Mouse (Mus musculus) forebrain, postnatal 0 days (tissue): ENCODE measurements around the gene Alpk3. TPM values are rescaled to one million over a fixed set of nuclear protein-coding genes. Genes with fewer than 3 reads are reported as not detected.
A peak's percentile ranks its signal among the peaks of the same experiment; 100 is the strongest.
"Not testable (repeated sequence)": the region's sequence is repeated elsewhere in the genome, so short reads cannot be mapped to it uniquely, and the experiment has no call there.

Source experiments
- ATAC-seq: fragments of 200-750 bp; cut with Nextera tagmentation; 2 replicates; pipeline ENCODE4 v1.8.0; 2017; ENCODE audit warnings: mild to moderate bottlenecking, moderate library complexity
- DNase-seq: peaks from one replicate; pipeline ENCODE4 v3.0.0-alpha.2; 2015
- H3K27ac ChIP-seq: fragments of 300-500 bp; sonication (generic); 2 replicates; pipeline ENCODE4 v1.5.1; 2014; ENCODE audit warnings: low read depth, mild to moderate bottlenecking, antibody characterized with exemption, low read length, moderate library complexity, mixed read lengths
- H3K27me3 ChIP-seq: fragments of 300-500 bp; sonication (generic); 2 replicates; pipeline ENCODE4 v1.6.1; 2014; ENCODE audit warnings: mild to moderate bottlenecking, low read length, mixed read lengths; ENCODE audit not compliant: insufficient read depth
- H3K36me3 ChIP-seq: fragments of 300-500 bp; sonication (generic); 2 replicates; pipeline ENCODE4 v1.6.1; 2014; ENCODE audit warnings: mild to moderate bottlenecking, moderate library complexity; ENCODE audit not compliant: insufficient read depth
- H3K4me1 ChIP-seq: fragments of 300-500 bp; sonication (generic); 2 replicates; pipeline ENCODE4 v1.6.1; 2014; ENCODE audit warnings: antibody characterized with exemption; ENCODE audit not compliant: insufficient read depth
- H3K4me2 ChIP-seq: fragments of 300-500 bp; sonication (generic); 2 replicates; pipeline ENCODE4 v1.6.1; 2014; ENCODE audit warnings: low read depth, mild to moderate bottlenecking, moderate library complexity
- H3K4me3 ChIP-seq: fragments of 300-500 bp; sonication (generic); 2 replicates; pipeline ENCODE4 v1.5.1; 2014; ENCODE audit warnings: low read depth, low read length, mixed read lengths
- H3K9ac ChIP-seq: fragments of 300-500 bp; sonication (generic); 2 replicates; pipeline ENCODE4 v1.6.1; 2014; ENCODE audit warnings: mild to moderate bottlenecking
- H3K9me3 ChIP-seq: fragments of 300-500 bp; sonication (generic); 2 replicates; pipeline ENCODE4 v1.6.1; 2016; ENCODE audit warnings: low read length
- CTCF ChIP-seq: sonication (generic); IDR thresholded peaks from 2 replicates; pipeline ENCODE4 v1.5.1; 2016; ENCODE audit warnings: antibody characterized with exemption, control low read depth, low read depth
- WGBS: fragments of 180-500 bp; shearing (Covaris S2); extraction: QIAGEN DNeasy Blood & Tissue Kit; methylation state at CpG from one replicate; pipeline ENCODE4 v1.1.7; 2014; 5-methylcytosine and 5-hydroxymethylcytosine counted together
- polyA plus RNA-seq: library from polyadenylated mRNA; unstranded; fragments of >200 nt; fragmentation: Nextera tagmentation; extraction: Ambion mirVana; gene quantifications from 2 replicates; pipeline ENCODE4 v1.2.1, GENCODE M21; 2015
- total RNA-seq: library from RNA; depleted of rRNA; stranded (reverse); fragments of >200 nt; gene quantifications from 2 replicates; pipeline ENCODE4 v1.2.3, GENCODE M21; 2014; rRNA removed

Gene Alpk3
- total and polyA plus RNA-seq, 2 experiments from 2014 or later: 0.07 to 0.43 TPM

DNA sequence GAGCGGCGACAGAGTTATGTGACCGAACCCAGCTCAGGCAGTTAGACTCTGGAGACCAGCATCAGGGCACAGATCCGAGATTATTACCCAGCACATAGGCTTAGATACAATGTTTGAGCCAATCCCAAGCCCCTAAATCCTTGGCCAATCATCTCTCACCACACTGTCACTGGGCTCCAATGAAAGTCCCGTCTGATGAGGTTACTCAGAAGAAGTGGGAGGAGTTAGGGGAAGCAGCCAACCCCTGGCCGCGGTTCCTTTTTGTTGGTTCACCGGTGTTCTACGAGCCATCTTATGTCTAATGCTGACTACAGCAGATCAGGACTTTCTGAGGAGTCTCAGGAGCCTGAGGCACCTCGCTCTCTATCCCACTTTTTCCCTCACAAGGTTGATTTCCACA, 94.9 kb downstream of the Alpk3 start:
- Histone ChIP-seq H3K36me3 (no peaks in the 10 kb centered on the region), H3K9ac (no peak overlapping the region), H3K4me2 (no peak overlapping the region), H3K4me1 (no peaks in the 10 kb centered on the region), H3K4me3 (no peak overlapping the region), H3K27me3 (no peaks in the 10 kb centered on the region), H3K27ac (no peak overlapping the region), H3K9me3 (no peaks in the 10 kb centered on the region)
- no peak for TF ChIP-seq CTCF
- WGBS: 91% methylated on average over 10 of the region's 10 CpGs
- ATAC-seq: no peak
- DNase-seq: no peak

GRCm38 (mm10) chr7:81152826-81153225, 95.4 kb downstream of the Alpk3 start:
- H3K36me3 ChIP-seq: no peaks in the 10 kb centered on the region
- H3K4me1 ChIP-seq: no peaks in the 10 kb centered on the region
- WGBS: 85% methylated on average over 7 of the region's 7 CpGs
- no peak for DNase-seq
- no peak overlapping the region for H3K27ac ChIP-seq
- no peak for ATAC-seq
- no peak overlapping the region for H3K4me2 ChIP-seq
- no peaks in the 10 kb centered on the region for H3K9me3 ChIP-seq
- no peak for TF ChIP-seq CTCF
- H3K9ac ChIP-seq: no peak overlapping the region
- no peaks in the 10 kb centered on the region for H3K27me3 ChIP-seq
- no peak overlapping the region for H3K4me3 ChIP-seq

DNA sequence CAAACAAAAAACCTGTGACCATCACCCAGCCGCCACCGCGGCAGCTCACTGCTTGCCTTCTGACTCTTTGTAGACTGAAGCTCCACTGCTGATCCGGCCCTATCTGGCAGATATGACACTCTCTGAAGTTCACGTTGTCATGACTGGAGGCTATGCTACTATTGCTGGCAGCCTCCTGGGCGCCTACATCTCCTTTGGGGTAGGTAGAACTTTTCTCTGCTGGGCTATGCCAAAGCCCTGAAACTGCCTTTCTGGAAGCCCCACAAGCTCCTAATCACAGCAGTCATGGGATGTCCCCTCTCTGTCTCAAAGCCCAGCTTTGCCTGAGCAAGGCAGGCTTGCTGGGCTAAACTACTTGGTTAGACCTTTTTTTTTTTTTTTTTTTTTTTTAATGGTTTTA, 95.9 kb downstream of the Alpk3 start:
- no peak overlapping the region for H3K9ac ChIP-seq
- H3K4me3 ChIP-seq: no peak overlapping the region
- TF ChIP-seq CTCF: no peak
- no peaks in the 10 kb centered on the region for H3K9me3 ChIP-seq
- H3K27me3 ChIP-seq: no peaks in the 10 kb centered on the region
- H3K4me2 ChIP-seq: no peak overlapping the region
- H3K27ac ChIP-seq: no peak overlapping the region
- ATAC-seq (no peak), DNase-seq (no peak)
- no peaks in the 10 kb centered on the region for H3K36me3 ChIP-seq
- no peaks in the 10 kb centered on the region for H3K4me1 ChIP-seq
- 89% methylated on average over 6 of the region's 6 CpGs for WGBS

- H3K36me3 ChIP-seq, H3K9ac ChIP-seq, H3K4me1 ChIP-seq, H3K4me2 ChIP-seq, DNase-seq, ATAC-seq, H3K27ac ChIP-seq, H3K27me3 ChIP-seq, H3K4me3 ChIP-seq, H3K9me3 ChIP-seq: not testable (repeated sequence)
Measured at GRCm38 (mm10) chr7:81154244-81154643, 96.8 kb downstream of the Alpk3 start.

DNA sequence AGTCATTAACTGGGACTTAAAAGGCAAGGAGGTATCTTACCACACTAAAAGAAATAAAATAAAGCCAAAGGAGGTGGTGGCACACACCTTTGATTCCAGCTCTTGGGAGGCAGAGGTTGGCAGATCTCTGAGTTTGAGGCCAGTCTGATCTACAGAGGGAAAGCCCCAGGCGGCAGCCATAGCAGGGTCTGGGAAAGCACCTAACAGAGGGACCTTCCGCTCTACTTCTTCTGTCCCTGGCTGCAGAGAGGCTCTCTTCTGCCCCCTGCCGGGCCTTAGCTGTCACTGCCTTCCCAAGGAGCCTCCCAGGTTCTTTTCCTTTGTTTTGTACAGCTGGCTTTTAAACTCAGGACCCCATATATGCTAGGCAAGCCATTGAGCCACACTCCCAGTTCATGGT, 97.6 kb downstream of the Alpk3 start:
- no peak overlapping the region for H3K9ac ChIP-seq
- H3K4me2 ChIP-seq: no peak overlapping the region
- H3K27me3 ChIP-seq: no peaks in the 10 kb centered on the region
- DNase-seq (peak; percentile 71), ATAC-seq (peak; percentile 63)
- H3K4me3 ChIP-seq: no peak overlapping the region
- no peak overlapping the region for H3K27ac ChIP-seq
- no peaks in the 10 kb centered on the region for H3K9me3 ChIP-seq
- 0% methylated on average over 3 of the region's 3 CpGs for WGBS
- no peaks in the 10 kb centered on the region for H3K4me1 ChIP-seq
- no peaks in the 10 kb centered on the region for H3K36me3 ChIP-seq
- TF ChIP-seq CTCF: peak; percentile 81

Other genes starting within 250 kb of the Alpk3 start
- 30.1 and 35.9 TPM in 2 replicates for gene Iqgap1, start 231.6 kb upstream of the Alpk3 start, total RNA-seq
- gene Iqgap1, start 231.6 kb upstream of the Alpk3 start, polyA plus RNA-seq: 8.6 and 11.5 TPM in 2 replicates
- gene Zscan2, start 196.7 kb upstream of the Alpk3 start, total RNA-seq: 29.1 and 38.3 TPM in 2 replicates
- 1.6 and 3.3 TPM in 2 replicates for gene Zscan2, start 196.7 kb upstream of the Alpk3 start, polyA plus RNA-seq
- gene Wdr73, start 156.3 kb upstream of the Alpk3 start, total RNA-seq: 48.4 and 54.0 TPM in 2 replicates
- gene Wdr73, start 156.3 kb upstream of the Alpk3 start, polyA plus RNA-seq: 38.6 and 41.2 TPM in 2 replicates
- 8.6 and 13.5 TPM in 2 replicates for gene Nmb, start 152.5 kb upstream of the Alpk3 start, total RNA-seq
- 10.9 and 13.9 TPM in 2 replicates for gene Nmb, start 152.5 kb upstream of the Alpk3 start, polyA plus RNA-seq
- 64.6 and 72.5 TPM in 2 replicates for gene Sec11a, start 109.8 kb upstream of the Alpk3 start, total RNA-seq
- gene Sec11a, start 109.8 kb upstream of the Alpk3 start, polyA plus RNA-seq: 133 and 140 TPM in 2 replicates
- 22.0 and 22.1 TPM in 2 replicates for gene Zfp592, start 63.9 kb upstream of the Alpk3 start, total RNA-seq
- 3.9 and 5.2 TPM in 2 replicates for gene Zfp592, start 63.9 kb upstream of the Alpk3 start, polyA plus RNA-seq
- 0.48 TPM in 1 of 2 replicates, not detected in the other for gene Slc28a1, start 57.2 kb downstream of the Alpk3 start, total RNA-seq
- gene Slc28a1, start 57.2 kb downstream of the Alpk3 start, polyA plus RNA-seq: 0.12 TPM in 1 of 2 replicates, not detected in the other
- gene Pde8a, start 156.0 kb downstream of the Alpk3 start, total RNA-seq: 2.3 and 2.7 TPM in 2 replicates
- gene Pde8a, start 156.0 kb downstream of the Alpk3 start, polyA plus RNA-seq: 1.0 and 1.1 TPM in 2 replicates